Mouse (Mus musculus): Measurements from ENCODE around the gene Igsf9b. TPM values are rescaled to one million over a fixed set of nuclear protein-coding genes. Genes with fewer than 3 reads are reported as not detected.

Igsf9b gene
- polyA plus RNA-seq, 1 experiment from 2014 or later, result 0.01 TPM

DNA sequence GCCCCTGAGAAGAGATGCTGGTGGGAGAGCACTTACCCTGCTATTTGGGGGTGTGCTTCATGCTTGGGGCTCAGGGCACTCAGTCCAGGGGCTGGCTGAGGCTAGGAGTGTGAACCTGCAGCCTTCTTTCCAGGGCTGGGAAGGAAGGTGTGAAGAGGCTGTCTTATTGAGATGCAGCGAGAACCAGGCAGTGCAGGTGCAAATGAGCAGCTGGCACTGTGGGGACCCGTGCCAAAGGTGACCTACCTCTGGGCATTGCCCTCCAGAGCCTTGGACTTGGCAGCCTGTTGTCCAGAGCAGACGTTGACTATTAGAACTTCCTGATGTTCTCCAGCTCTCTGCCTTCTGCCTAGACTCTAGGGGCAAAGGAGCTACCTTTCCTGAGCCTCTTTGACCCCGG lies 7.6 kb downstream of the Igsf9b start:
- Histone ChIP-seq H3K4me1 (ENCODE audit: insufficient read depth) (no peaks in the 10 kb centered on the region), H3K9me3 (ENCODE audit: low read length) (no peaks in the 10 kb centered on the region), H3K27me3 (ENCODE audit: insufficient read depth, low read length) (peaks cover under 1% of the 10 kb centered on the region; the same call in 1 of the 2 replicates), H3K4me3 (ENCODE audit: low read depth, low read length) (no peak overlapping the region), H3K4me2 (ENCODE audit: low read depth, low read length) (no peak overlapping the region), H3K27ac (ENCODE audit: low read depth) (no peak overlapping the region), H3K36me3 (replicated peaks; ENCODE audit: insufficient read depth, low read length) (no peaks in the 10 kb centered on the region), H3K9ac (replicated peaks) (no peak overlapping the region)
- DNase-seq, result no peak
- TF ChIP-seq EP300 (IDR thresholded peaks at IDR 0.05; ENCODE audit: low read depth) (no peak), CTCF (IDR thresholded peaks at IDR 0.05; ENCODE audit: low read depth) (no peak)
- 21% methylated on average over 4 of the region's 4 CpGs for WGBS (ENCODE audit: insufficient replicate concordance)
- ATAC-seq, result no peak

GRCm38 (mm10) chr9:27307265-27307664 lies 8.3 kb downstream of the Igsf9b start:
- 10% methylated on average over 3 of the region's 3 CpGs for WGBS (ENCODE audit: insufficient replicate concordance)

GRCm38 (mm10) chr9:27308045-27308444 lies 9.0 kb downstream of the Igsf9b start:
- 18% methylated on average over 7 of the region's 7 CpGs for WGBS (ENCODE audit: insufficient replicate concordance)
- H3K4me3 ChIP-seq (ENCODE audit: low read depth, low read length), result no peak overlapping the region
- DNase-seq, result no peak
- no peaks in the 10 kb centered on the region for H3K9me3 ChIP-seq (ENCODE audit: low read length)
- no peak for TF ChIP-seq CTCF (IDR thresholded peaks at IDR 0.05; ENCODE audit: low read depth)
- no peak for TF ChIP-seq EP300 (IDR thresholded peaks at IDR 0.05; ENCODE audit: low read depth)
- H3K27ac ChIP-seq (ENCODE audit: low read depth), result no peak overlapping the region
- H3K27me3 ChIP-seq (ENCODE audit: insufficient read depth, low read length), result no peaks in the 10 kb centered on the region
- H3K36me3 ChIP-seq (replicated peaks; ENCODE audit: insufficient read depth, low read length), result no peaks in the 10 kb centered on the region
- H3K4me2 ChIP-seq (ENCODE audit: low read depth, low read length), result no peak overlapping the region
- H3K9ac ChIP-seq (replicated peaks), result no peak overlapping the region
- ATAC-seq, result no peak
- H3K4me1 ChIP-seq (ENCODE audit: insufficient read depth), result no peaks in the 10 kb centered on the region

More at GRCm38 (mm10) chr9:27307265-27307664, 8.3 kb downstream of the Igsf9b start:
- Histone ChIP-seq H3K4me2 (ENCODE audit: low read depth, low read length) (no peak overlapping the region), H3K36me3 (replicated peaks; ENCODE audit: insufficient read depth, low read length) (no peaks in the 10 kb centered on the region), H3K27me3 (ENCODE audit: insufficient read depth, low read length) (no peaks in the 10 kb centered on the region), H3K9ac (replicated peaks) (no peak overlapping the region), H3K4me1 (ENCODE audit: insufficient read depth) (no peaks in the 10 kb centered on the region), H3K4me3 (ENCODE audit: low read depth, low read length) (no peak overlapping the region), H3K27ac (ENCODE audit: low read depth) (no peak overlapping the region), H3K9me3 (ENCODE audit: low read length) (no peaks in the 10 kb centered on the region)
- DNase-seq, result no peak
- no peak for ATAC-seq
- TF ChIP-seq EP300 (IDR thresholded peaks at IDR 0.05; ENCODE audit: low read depth) (no peak), CTCF (IDR thresholded peaks at IDR 0.05; ENCODE audit: low read depth) (no peak)

DNA sequence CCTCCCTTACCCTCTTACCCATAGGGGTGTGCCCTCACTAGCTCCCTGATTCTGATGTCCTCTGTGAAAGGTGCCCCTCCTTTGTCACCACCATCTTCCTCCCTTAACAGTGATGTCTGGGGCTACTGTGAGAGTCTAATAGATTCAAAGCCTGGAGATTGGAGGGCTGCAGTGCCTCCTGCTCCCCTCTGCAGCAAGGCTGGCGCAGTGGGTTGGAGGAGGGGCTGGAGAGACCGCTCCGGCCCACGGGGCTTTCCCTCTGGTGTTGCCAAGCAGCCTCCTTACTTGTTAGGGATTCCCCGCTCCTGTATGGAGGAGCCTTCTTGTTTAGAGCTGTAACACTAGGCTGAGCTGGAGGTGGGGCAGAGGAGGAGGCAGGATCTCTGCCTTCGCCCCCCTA lies 9.6 kb downstream of the Igsf9b start:
- no peaks in the 10 kb centered on the region for H3K4me1 ChIP-seq (ENCODE audit: insufficient read depth)
- H3K36me3 ChIP-seq (replicated peaks; ENCODE audit: insufficient read depth, low read length), result no peaks in the 10 kb centered on the region
- WGBS (ENCODE audit: insufficient replicate concordance), result 37% methylated on average over 6 of the region's 6 CpGs
- H3K27me3 ChIP-seq (ENCODE audit: insufficient read depth, low read length), result no peaks in the 10 kb centered on the region
- DNase-seq, result no peak
- no peak overlapping the region for H3K27ac ChIP-seq (ENCODE audit: low read depth)
- no peak overlapping the region for H3K4me2 ChIP-seq (ENCODE audit: low read depth, low read length)
- H3K4me3 ChIP-seq (ENCODE audit: low read depth, low read length), result no peak overlapping the region
- no peak for TF ChIP-seq CTCF (IDR thresholded peaks at IDR 0.05; ENCODE audit: low read depth)
- TF ChIP-seq EP300 (IDR thresholded peaks at IDR 0.05; ENCODE audit: low read depth), result no peak
- no peaks in the 10 kb centered on the region for H3K9me3 ChIP-seq (ENCODE audit: low read length)
- no peak overlapping the region for H3K9ac ChIP-seq (replicated peaks)
- ATAC-seq, result no peak

- TF ChIP-seq CTCF (IDR thresholded peaks at IDR 0.05; ENCODE audit: low read depth) (no peak), EP300 (IDR thresholded peaks at IDR 0.05; ENCODE audit: low read depth) (no peak)
- H3K36me3 ChIP-seq (replicated peaks; ENCODE audit: insufficient read depth, low read length), result no peaks in the 10 kb centered on the region
- no peak overlapping the region for H3K4me3 ChIP-seq (ENCODE audit: low read depth, low read length)
- H3K27ac ChIP-seq (ENCODE audit: low read depth), result no peak overlapping the region
- H3K9ac ChIP-seq (replicated peaks), result no peak overlapping the region
- no peak overlapping the region for H3K4me2 ChIP-seq (ENCODE audit: low read depth, low read length)
- DNase-seq, result no peak
- no peaks in the 10 kb centered on the region for H3K27me3 ChIP-seq (ENCODE audit: insufficient read depth, low read length)
- no peaks in the 10 kb centered on the region for H3K4me1 ChIP-seq (ENCODE audit: insufficient read depth)
- 75% methylated on average over 4 of the region's 4 CpGs for WGBS (ENCODE audit: insufficient replicate concordance)
- H3K9me3 ChIP-seq (ENCODE audit: low read length), result no peaks in the 10 kb centered on the region
- no peak for ATAC-seq
These were observed 11.0 kb downstream of the Igsf9b start for GRCm38 (mm10) chr9:27310005-27310404.

DNA sequence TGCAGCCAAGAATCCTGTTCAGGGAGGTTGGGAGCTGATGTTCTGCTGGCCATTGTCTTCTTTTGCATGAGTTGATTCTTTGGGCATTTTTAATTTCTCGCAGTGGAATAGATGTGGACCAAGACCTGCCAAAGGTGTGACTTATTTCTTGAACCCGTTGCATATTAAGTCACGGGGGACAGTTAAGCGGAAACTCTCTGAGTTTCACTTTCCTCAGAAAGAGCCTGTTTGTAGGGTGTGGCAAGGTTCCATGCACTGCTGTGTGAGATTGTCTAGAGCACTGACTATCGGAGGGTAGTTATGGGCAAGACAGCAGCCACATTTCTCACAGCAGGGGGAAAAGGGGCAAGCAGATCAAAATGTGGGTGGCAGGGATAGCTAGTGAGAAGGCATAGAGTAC lies 14.4 kb downstream of the Igsf9b start:
- H3K9ac ChIP-seq (replicated peaks), result no peak overlapping the region
- no peaks in the 10 kb centered on the region for H3K4me1 ChIP-seq (ENCODE audit: insufficient read depth)

DNA sequence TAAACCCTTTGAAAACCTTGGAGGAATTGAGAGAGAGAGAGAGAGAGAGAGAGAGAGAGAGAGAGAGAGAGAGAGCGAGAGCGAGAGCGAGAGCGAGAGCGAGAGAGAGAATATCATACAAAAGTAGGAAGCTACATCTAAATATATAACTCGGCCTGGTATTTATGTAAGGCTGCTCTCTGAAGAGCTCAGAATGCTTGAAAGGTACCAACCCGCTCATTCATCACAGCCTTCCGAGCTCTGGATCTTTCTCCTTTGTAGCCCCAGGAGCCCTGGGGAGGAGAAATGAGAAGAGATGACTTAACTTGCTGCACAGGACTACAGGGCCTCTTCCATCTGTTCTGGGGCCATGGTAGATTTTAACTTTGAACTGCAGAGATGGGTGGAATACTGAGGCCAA lies 22.3 kb downstream of the Igsf9b start:
- no peak overlapping the region for H3K4me3 ChIP-seq (ENCODE audit: low read depth, low read length)
- no peak for TF ChIP-seq EP300 (IDR thresholded peaks at IDR 0.05; ENCODE audit: low read depth)
- no peak for TF ChIP-seq CTCF (IDR thresholded peaks at IDR 0.05; ENCODE audit: low read depth)
- H3K36me3 ChIP-seq (replicated peaks; ENCODE audit: insufficient read depth, low read length), result no peaks in the 10 kb centered on the region
- no peaks in the 10 kb centered on the region for H3K4me1 ChIP-seq (ENCODE audit: insufficient read depth)
- no peak overlapping the region for H3K9ac ChIP-seq (replicated peaks)
- H3K27me3 ChIP-seq (ENCODE audit: insufficient read depth, low read length), result no peaks in the 10 kb centered on the region
- ATAC-seq, result no peak
- H3K27ac ChIP-seq (ENCODE audit: low read depth), result no peak overlapping the region
- no peaks in the 10 kb centered on the region for H3K9me3 ChIP-seq (ENCODE audit: low read length)
- DNase-seq, result no peak
- 81% methylated on average over 8 of the region's 8 CpGs for WGBS (ENCODE audit: insufficient replicate concordance)
- no peak overlapping the region for H3K4me2 ChIP-seq (ENCODE audit: low read depth, low read length)

More for the DNA sequence above, 14.4 kb downstream of the Igsf9b start:
- H3K27me3 ChIP-seq (ENCODE audit: insufficient read depth, low read length), result no peaks in the 10 kb centered on the region
- no peak overlapping the region for H3K27ac ChIP-seq (ENCODE audit: low read depth)
- TF ChIP-seq EP300 (IDR thresholded peaks at IDR 0.05; ENCODE audit: low read depth) (no peak), CTCF (IDR thresholded peaks at IDR 0.05; ENCODE audit: low read depth) (no peak)
- no peaks in the 10 kb centered on the region for H3K9me3 ChIP-seq (ENCODE audit: low read length)
- WGBS (ENCODE audit: insufficient replicate concordance), result 81% methylated on average over 5 of the region's 5 CpGs
- H3K36me3 ChIP-seq (replicated peaks; ENCODE audit: insufficient read depth, low read length), result no peaks in the 10 kb centered on the region
- ATAC-seq (no peak), DNase-seq (no peak)
- H3K4me3 ChIP-seq (ENCODE audit: low read depth, low read length), result no peak overlapping the region
- no peak overlapping the region for H3K4me2 ChIP-seq (ENCODE audit: low read depth, low read length)

Data from liver, postnatal 0 days (tissue).